Mouse (Mus musculus): ENCODE measurements around the gene Tcf25.
A peak's percentile ranks its signal among the peaks of the same experiment; 100 is the strongest.

GRCm38 (mm10) chr8:123332262-123333090 is 41.1 kb upstream of the Tcf25 start, which contains the start of gene Spire2:
- TF ChIP-seq POLR2A (IDR thresholded peaks at IDR 0.05; ENCODE audit: low read depth, low read length) (0 out of 2 replicates have a peak, but pooled peaks have one; percentile 12), CTCF (IDR thresholded peaks at IDR 0.05; ENCODE audit: extremely low read depth, insufficient read length, insufficient replicate concordance, low read depth, low read length) (no peak)

Measured in small intestine, adult 2 months (tissue).